Mouse (Mus musculus): ENCODE results near the gene Hoxc4.

The Hoxc4 gene

GRCm38 (mm10) chr15:103009265-103010111, 9.2 kb upstream of the Hoxc4 start:
- in situ Hi-C loops (cut with MboI; ENCODE audit: low sequenced_read_pairs), result no loop called here

- in situ Hi-C loops (cut with MboI; ENCODE audit: low sequenced_read_pairs), result no loop called here
Observed at GRCm38 (mm10) chr15:103010112-103010846, 8.5 kb upstream of the Hoxc4 start.

- in situ Hi-C loops (cut with MboI; ENCODE audit: low sequenced_read_pairs), result no loop called here
Observed at GRCm38 (mm10) chr15:103010847-103011555, 7.7 kb upstream of the Hoxc4 start.

GRCm38 (mm10) chr15:103011928-103012486, 6.7 kb upstream of the Hoxc4 start:
- in situ Hi-C loops (cut with MboI; ENCODE audit: low sequenced_read_pairs), result no loop called here

GRCm38 (mm10) chr15:103013238-103013984, 5.3 kb upstream of the Hoxc4 start:
- in situ Hi-C loops (cut with MboI; ENCODE audit: low sequenced_read_pairs), result no loop called here

- in situ Hi-C loops (cut with MboI; ENCODE audit: low sequenced_read_pairs), result no loop called here
Observed at GRCm38 (mm10) chr15:103014166-103015008, 4.3 kb upstream of the Hoxc4 start.

- in situ Hi-C loops (cut with MboI; ENCODE audit: low sequenced_read_pairs), result no loop called here
Observed at GRCm38 (mm10) chr15:103015009-103015399, 3.7 kb upstream of the Hoxc4 start.

GRCm38 (mm10) chr15:103015406-103016166, 3.1 kb upstream of the Hoxc4 start:
- in situ Hi-C loops (cut with MboI; ENCODE audit: low sequenced_read_pairs), result no loop called here

- in situ Hi-C loops (cut with MboI; ENCODE audit: low sequenced_read_pairs), result no loop called here
Observed at GRCm38 (mm10) chr15:103020899-103021418, 2.2 kb downstream of the Hoxc4 start.

- in situ Hi-C loops (cut with MboI; ENCODE audit: low sequenced_read_pairs), result no loop called here
Observed at GRCm38 (mm10) chr15:103021544-103021943, 2.8 kb downstream of the Hoxc4 start.

GRCm38 (mm10) chr15:103024131-103024530, 5.4 kb downstream of the Hoxc4 start:
- in situ Hi-C loops (cut with MboI; ENCODE audit: low sequenced_read_pairs), result no loop called here

GRCm38 (mm10) chr15:103027266-103028235, 8.8 kb downstream of the Hoxc4 start:
- in situ Hi-C loops (cut with MboI; ENCODE audit: low sequenced_read_pairs), result no loop called here

GRCm38 (mm10) chr15:103028916-103029512, 10.3 kb downstream of the Hoxc4 start:
- in situ Hi-C loops (cut with MboI; ENCODE audit: low sequenced_read_pairs), result no loop called here

GRCm38 (mm10) chr15:103030142-103030541, 11.4 kb downstream of the Hoxc4 start:
- in situ Hi-C loops (cut with MboI; ENCODE audit: low sequenced_read_pairs), result no loop called here

- in situ Hi-C loops (cut with MboI; ENCODE audit: low sequenced_read_pairs), result no loop called here
Observed at GRCm38 (mm10) chr15:103032167-103032566, 13.4 kb downstream of the Hoxc4 start.

GRCm38 (mm10) chr15:103032646-103033575, 14.2 kb downstream of the Hoxc4 start:
- in situ Hi-C loops (cut with MboI; ENCODE audit: low sequenced_read_pairs), result no loop called here

All from CH12F3 (cell line).